Mouse (Mus musculus) MEL (cell line): ENCODE measurements around the gene Psmd11. TPM values are rescaled to one million over a fixed set of nuclear protein-coding genes. Genes with fewer than 3 reads are reported as not detected.

ENCODE experiments used
- DNase-seq: peaks from one replicate; pipeline ENCODE4 v3.0.0; 2011; ENCODE audit warnings: low read depth, low spot score
- H3K27ac ChIP-seq: 2 replicates; pipeline ENCODE4 v1.5.1; 2012; ENCODE audit warnings: low read depth, mild to moderate bottlenecking, control low read depth, low read length, moderate library complexity; ENCODE audit not compliant: control insufficient read depth
- H3K27me3 ChIP-seq, 2 experiments: fragments of 150-350 bp in 1 of 2; sonication (generic) in 1 of 2; 2 replicates each; pipeline ENCODE4 v1.6.1; 2012; ENCODE audit warnings: low read length in 2 of 2, mild to moderate bottlenecking in 2 of 2, improper control_type of control experiment in 1 of 2, moderate library complexity in 1 of 2; ENCODE audit not compliant: insufficient read depth in 2 of 2, control insufficient read depth in 1 of 2
- H3K36me3 ChIP-seq, 2 experiments: 2 replicates each; pipeline ENCODE4 v1.6.1; 2012 to 2014; ENCODE audit warnings: low read length in 2 of 2, improper control_type of control experiment in 1 of 2, inconsistent platforms in 1 of 2, mild to moderate bottlenecking in 1 of 2; ENCODE audit not compliant: insufficient read depth in 2 of 2, control insufficient read depth in 1 of 2
- H3K4me1 ChIP-seq, 2 experiments: fragments of 150-350 bp in 1 of 2; sonication (generic) in 1 of 2; 2 replicates each; pipeline ENCODE4 v1.6.1; 2012; ENCODE audit warnings: low read length in 2 of 2, improper control_type of control experiment in 1 of 2, mild to moderate bottlenecking in 1 of 2; ENCODE audit not compliant: insufficient read depth in 2 of 2, control insufficient read depth in 1 of 2
- H3K4me3 ChIP-seq, 2 experiments: fragments of 150-350 bp in 1 of 2; sonication (generic) in 1 of 2; 2 replicates each; pipeline ENCODE4 v1.5.1; 2012; ENCODE audit warnings: low read depth in 2 of 2, low read length in 2 of 2, mild to moderate bottlenecking in 2 of 2, moderate library complexity in 2 of 2, control low read depth in 1 of 2, improper control_type of control experiment in 1 of 2; ENCODE audit not compliant: control insufficient read depth in 1 of 2, insufficient read depth in 1 of 2
- H3K79me2 ChIP-seq: 2 replicates; pipeline ENCODE4 v1.6.1; 2012; ENCODE audit warnings: mild to moderate bottlenecking, low read length, moderate library complexity; ENCODE audit not compliant: control insufficient read depth, poor library complexity, insufficient read depth
- H3K9ac ChIP-seq: 2 replicates; pipeline ENCODE4 v1.6.1; 2012; ENCODE audit warnings: low read depth, mild to moderate bottlenecking, control low read depth, low read length, moderate library complexity; ENCODE audit not compliant: control insufficient read depth, poor library complexity, severe bottlenecking
- H3K9me3 ChIP-seq: fragments of 150-350 bp; sonication (generic); replicated peaks from 2 replicates; pipeline ENCODE4 v1.6.1; 2012; ENCODE audit warnings: mild to moderate bottlenecking, low read length, improper control_type of control experiment, moderate library complexity; ENCODE audit not compliant: insufficient read depth
- BHLHE40 ChIP-seq: IDR thresholded peaks from 2 replicates; pipeline ENCODE4 v1.6.1; 2012; ENCODE audit warnings: low read depth, mild to moderate bottlenecking, inconsistent platforms, low read length, improper control_type of control experiment, borderline replicate concordance
- CHD1 ChIP-seq: IDR thresholded peaks from 2 replicates; pipeline ENCODE4 v1.6.1; 2012; ENCODE audit warnings: low read depth, mild to moderate bottlenecking, inconsistent platforms, low read length, improper control_type of control experiment
- CHD2 ChIP-seq: IDR thresholded peaks from 2 replicates; pipeline ENCODE4 v1.6.1; 2011; ENCODE audit warnings: low read length, improper control_type of control experiment
- ELF1 ChIP-seq: IDR thresholded peaks from 2 replicates; pipeline ENCODE4 v1.6.1; 2014; ENCODE audit warnings: low read depth, mild to moderate bottlenecking, inconsistent platforms, low read length, improper control_type of control experiment, moderate library complexity
- EP300 ChIP-seq, 2 experiments: IDR thresholded peaks; 2 replicates each; pipeline ENCODE4 v1.6.1; 2011; ENCODE audit warnings: improper control_type of control experiment in 2 of 2, low read length in 2 of 2, low read depth in 1 of 2, mild to moderate bottlenecking in 1 of 2
- ETS1 ChIP-seq: IDR thresholded peaks from 2 replicates; pipeline ENCODE4 v1.6.1; 2012; ENCODE audit warnings: low read depth, mild to moderate bottlenecking, inconsistent platforms, low read length, improper control_type of control experiment, moderate library complexity
- GATA1 ChIP-seq: IDR thresholded peaks from 2 replicates; pipeline ENCODE4 v1.6.1; 2011; ENCODE audit warnings: low read depth, low read length, improper control_type of control experiment
- HCFC1 ChIP-seq: IDR thresholded peaks from 2 replicates; pipeline ENCODE4 v1.6.1; 2012; ENCODE audit warnings: low read depth, mild to moderate bottlenecking, inconsistent platforms, low read length, improper control_type of control experiment, moderate library complexity
- JUND ChIP-seq: IDR thresholded peaks from 2 replicates; pipeline ENCODE4 v1.6.1; 2011; ENCODE audit warnings: low read depth, mild to moderate bottlenecking, improper control_type of control experiment, low read length
- MAFK ChIP-seq: IDR thresholded peaks from 2 replicates; pipeline ENCODE4 v1.6.1; 2011; ENCODE audit warnings: low read depth, mild to moderate bottlenecking, low read length, improper control_type of control experiment, borderline replicate concordance
- MAZ ChIP-seq: IDR thresholded peaks from 2 replicates; pipeline ENCODE4 v1.6.1; 2012; ENCODE audit warnings: low read depth, mild to moderate bottlenecking, inconsistent platforms, low read length, improper control_type of control experiment
- MEF2A ChIP-seq: IDR thresholded peaks from 2 replicates; pipeline ENCODE4 v1.6.1; 2014; ENCODE audit warnings: low read depth, mild to moderate bottlenecking, inconsistent platforms, low read length, improper control_type of control experiment; ENCODE audit not compliant: poor library complexity, insufficient replicate concordance, severe bottlenecking; ENCODE audit errors: extremely low read depth
- MXI1 ChIP-seq: IDR thresholded peaks from 2 replicates; pipeline ENCODE4 v1.6.1; 2011; ENCODE audit warnings: mild to moderate bottlenecking, low read depth, low read length, improper control_type of control experiment
- MYB ChIP-seq: IDR thresholded peaks from 2 replicates; pipeline ENCODE4 v1.6.1; 2011; ENCODE audit warnings: mild to moderate bottlenecking, low read depth, low read length, improper control_type of control experiment
- POLR2AphosphoS5 ChIP-seq: IDR thresholded peaks from 2 replicates; pipeline ENCODE4 v1.6.1; 2012; ENCODE audit warnings: low read depth, borderline replicate concordance, mild to moderate bottlenecking, inconsistent platforms, low read length, moderate library complexity, mixed read lengths
- RCOR1 ChIP-seq: IDR thresholded peaks from 2 replicates; pipeline ENCODE4 v1.6.1; 2012; ENCODE audit warnings: low read depth, mild to moderate bottlenecking, inconsistent platforms, low read length, improper control_type of control experiment
- SIN3A ChIP-seq: IDR thresholded peaks from 2 replicates; pipeline ENCODE4 v1.6.1; 2012; ENCODE audit warnings: low read length, improper control_type of control experiment, inconsistent platforms
- TAL1 ChIP-seq: IDR thresholded peaks from 2 replicates; pipeline ENCODE4 v1.6.1; 2012; ENCODE audit warnings: mild to moderate bottlenecking, inconsistent platforms, low read length, moderate library complexity, mixed read lengths
- TCF12 ChIP-seq: IDR thresholded peaks from 2 replicates; pipeline ENCODE4 v1.6.1; 2014; ENCODE audit warnings: low read depth, mild to moderate bottlenecking, inconsistent platforms, low read length, improper control_type of control experiment, moderate library complexity
- UBTF ChIP-seq: IDR thresholded peaks from 2 replicates; pipeline ENCODE4 v1.6.1; 2012; ENCODE audit warnings: low read depth, mild to moderate bottlenecking, inconsistent platforms, low read length, improper control_type of control experiment, moderate library complexity, borderline replicate concordance; ENCODE audit not compliant: insufficient read depth
- USF1 ChIP-seq: IDR thresholded peaks from 2 replicates; pipeline ENCODE4 v1.6.1; 2014; ENCODE audit warnings: low read depth, mild to moderate bottlenecking, inconsistent platforms, low read length, improper control_type of control experiment, moderate library complexity
- USF2 ChIP-seq, 2 experiments: IDR thresholded peaks; 2 replicates each; pipeline ENCODE4 v1.6.1; 2011 to 2012; ENCODE audit warnings: improper control_type of control experiment in 2 of 2, low read length in 2 of 2, borderline replicate concordance in 1 of 2, inconsistent platforms in 1 of 2, low read depth in 1 of 2, mild to moderate bottlenecking in 1 of 2; ENCODE audit not compliant: insufficient read depth in 1 of 2
- ZKSCAN1 ChIP-seq: IDR thresholded peaks from 2 replicates; pipeline ENCODE4 v1.6.1; 2012; ENCODE audit warnings: low read depth, mild to moderate bottlenecking, inconsistent platforms, low read length, improper control_type of control experiment, moderate library complexity
- ZNF384 ChIP-seq: IDR thresholded peaks from 2 replicates; pipeline ENCODE4 v1.6.1; 2012; ENCODE audit warnings: low read depth, mild to moderate bottlenecking, inconsistent platforms, low read length, improper control_type of control experiment
- polyA plus RNA-seq, 2 experiments: library from polyadenylated mRNA; stranded (reverse) in 1 of 2; unstranded in 1 of 2; fragments of >175 nt in 1 of 2; fragments of >200 nt in 1 of 2; gene quantifications; 2 replicates each; pipeline versions ENCODE4 v1.2.1 to v1.2.4; 2012; ENCODE audit warnings: low replicate concordance in 2 of 2, low read depth in 1 of 2; ENCODE audit not compliant: insufficient read length in 2 of 2, insufficient read depth in 1 of 2, missing spikeins in 1 of 2
- total RNA-seq: library from RNA; depleted of rRNA; stranded (reverse); fragments of 300-350 nt; gene quantifications from 2 replicates; pipeline ENCODE4 v1.2.3, GENCODE M21; 2012

Gene Psmd11
- total and polyA plus RNA-seq, 3 experiments = 110 to 324 (median 184) TPM

DNA sequence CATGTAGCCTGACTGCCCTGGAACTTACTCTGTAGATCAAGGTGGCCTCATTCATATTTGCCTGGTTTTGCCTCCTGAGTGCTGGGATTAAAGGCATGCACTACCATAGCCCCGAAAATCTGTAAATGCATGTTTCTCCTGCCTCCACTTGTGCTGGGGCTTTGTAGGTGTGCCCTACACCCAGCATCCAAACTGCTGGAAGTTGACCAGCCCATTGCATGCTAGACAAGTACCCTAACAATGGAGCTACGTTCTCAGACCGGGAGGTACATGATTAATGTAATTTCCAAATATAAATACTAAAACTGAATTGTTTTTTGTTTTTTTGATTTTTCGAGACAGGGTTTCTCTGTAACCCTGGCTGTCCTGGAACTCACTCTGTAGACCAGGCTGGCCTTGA lies 43.4 kb upstream of the Psmd11 start:
- Histone ChIP-seq H3K4me1 (peaks cover 18 to 22% of the 10 kb centered on the region in 2 experiments), H3K9me3 (no peaks in the 10 kb centered on the region), H3K79me2 (peaks cover 60% of the 10 kb centered on the region), H3K4me3 (peak overlapping the region; percentile 75 to 78), H3K9ac (peak overlapping the region; percentile 88), H3K27me3 (no peaks in the 10 kb centered on the region), H3K27ac (peak overlapping the region; percentile 44), H3K36me3 (peaks cover 48 to 50% of the 10 kb centered on the region in 2 experiments)
- peak; percentile 53 for DNase-seq
- no peak for TF ChIP-seq BHLHE40
- peak; percentile 12; the same call in 1 of the 2 replicates for TF ChIP-seq CHD1

DNA sequence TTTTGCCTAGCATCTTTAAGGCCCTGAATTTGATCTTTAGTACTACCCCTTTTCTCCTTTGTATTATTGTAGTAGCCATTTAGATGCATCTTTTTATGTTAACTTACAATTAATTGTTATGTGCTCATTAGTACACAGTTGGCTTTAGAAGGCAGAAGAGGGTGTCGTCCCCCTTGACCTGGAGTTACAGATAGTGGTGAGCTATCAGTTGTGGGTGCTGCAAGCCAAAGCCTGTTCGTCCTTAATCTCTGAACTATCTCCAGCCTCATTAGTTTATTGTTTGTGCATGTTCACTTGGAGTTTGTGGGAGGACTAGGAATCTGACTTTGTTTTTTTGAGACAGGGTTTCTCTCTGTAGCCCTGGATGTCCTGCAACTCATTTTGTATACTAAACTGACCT lies 41.6 kb upstream of the Psmd11 start:
- peak overlapping the region; percentile 88 for H3K9ac ChIP-seq
- no peak for DNase-seq
- peaks cover 22 to 24% of the 10 kb centered on the region in 2 experiments for H3K4me1 ChIP-seq
- peaks cover 59 to 65% of the 10 kb centered on the region in 2 experiments for H3K36me3 ChIP-seq
- peak overlapping the region; percentile 11; the same call in 1 of the 2 replicates for H3K27ac ChIP-seq
- no peaks in the 10 kb centered on the region for H3K9me3 ChIP-seq
- peaks cover 64% of the 10 kb centered on the region for H3K79me2 ChIP-seq
- peak overlapping the region; percentile 43 to 75 for H3K4me3 ChIP-seq
- H3K27me3 ChIP-seq = no peaks in the 10 kb centered on the region
- TF ChIP-seq ZKSCAN1 (no peak), MAZ (0 out of 2 replicates have a peak, but pooled peaks have one; percentile 51), HCFC1 (0 out of 2 replicates have a peak, but pooled peaks have one; percentile 20), TAL1 (peak; percentile 50), EP300 (IDR thresholded peaks at IDR 0.05; ENCODE audit: low read depth in 1 of 2, low read length in 2 of 2) (peak in 1 of 2 experiments; percentile 66; a peak in 3 of 4 replicates), USF2 (IDR thresholded peaks at IDR 0.05; ENCODE audit: borderline replicate concordance in 1 of 2, insufficient read depth in 1 of 2, low read depth in 1 of 2, low read length in 2 of 2) (0 out of 4 replicates have a peak, but pooled peaks of 1 of the 2 experiments have one; percentile 4), UBTF (no peak), USF1 (0 out of 2 replicates have a peak, but pooled peaks have one; percentile 6), ETS1 (peak; percentile 57), MEF2A (no peak), MXI1 (peak; percentile 66), TCF12 (peak; percentile 71; the same call in 1 of the 2 replicates), RCOR1 (peak; percentile 52; the same call in 1 of the 2 replicates), MAFK (0 out of 2 replicates have a peak, but pooled peaks have one; percentile 7), GATA1 (peak; percentile 71), JUND (no peak), MYB (no peak), POLR2AphosphoS5 (no peak), CHD2 (no peak), BHLHE40 (no peak), ELF1 (no peak), SIN3A (peak; percentile 73), ZNF384 (peak; percentile 21; the same call in 1 of the 2 replicates)
- TF ChIP-seq, all 39 proteins: peak for 14
